Mouse (Mus musculus): ENCODE results near the gene Erc2.

- TF ChIP-seq POLR2A (IDR thresholded peaks at IDR 0.05; ENCODE audit: extremely low read depth, insufficient read depth, low read length) (no peak), CTCF (IDR thresholded peaks at IDR 0.05; ENCODE audit: low read depth, low read length) (no peak)
These were observed 353.4 kb downstream of the Erc2 start for GRCm38 (mm10) chr14:27975661-27976060.
